Mouse (Mus musculus) intestine, embryonic 14.5 days (tissue): ENCODE results near the gene Arl4a. TPM values are rescaled to one million over a fixed set of nuclear protein-coding genes. Genes with fewer than 3 reads are reported as not detected.

ENCODE experiments used
- ATAC-seq: fragments of 200-750 bp; cut with Nextera tagmentation; replicated peaks from 2 replicates; pipeline ENCODE4 v1.8.0; 2017; ENCODE audit warnings: low read depth, moderate number of reproducible peaks, moderate TSS enrichment, moderate library complexity; ENCODE audit not compliant: low FRiP score, low TSS enrichment
- DNase-seq: peaks from one replicate; pipeline ENCODE4 v3.0.0-alpha.2; 2018; ENCODE audit warnings: low spot score
- H3K27ac ChIP-seq: fragments of 300-500 bp; sonication (generic); 2 replicates; pipeline ENCODE4 v1.5.1; 2014; ENCODE audit warnings: low read depth, mild to moderate bottlenecking, control low read depth
- H3K27me3 ChIP-seq: fragments of 300-500 bp; sonication (generic); replicated peaks from 2 replicates; pipeline ENCODE4 v1.6.1; 2014; ENCODE audit warnings: low read length, control low read depth; ENCODE audit not compliant: control insufficient read depth, insufficient read depth
- H3K36me3 ChIP-seq: fragments of 300-500 bp; sonication (generic); 2 replicates; pipeline ENCODE4 v1.6.1; 2014; ENCODE audit warnings: low read length, control low read depth; ENCODE audit not compliant: control insufficient read depth, insufficient read depth
- H3K4me1 ChIP-seq: fragments of 300-500 bp; sonication (generic); replicated peaks from 2 replicates; pipeline ENCODE4 v1.6.1; 2014; ENCODE audit warnings: low read length, control low read depth, mixed read lengths; ENCODE audit not compliant: control insufficient read depth, insufficient read depth
- H3K4me2 ChIP-seq: fragments of 300-500 bp; sonication (generic); 2 replicates; pipeline ENCODE4 v1.6.1; 2014; ENCODE audit warnings: low read length
- H3K4me3 ChIP-seq: fragments of 300-500 bp; sonication (generic); 2 replicates; pipeline ENCODE4 v1.5.1; 2014; ENCODE audit warnings: low read depth, low read length, control low read depth, mixed read lengths
- H3K9ac ChIP-seq: fragments of 300-500 bp; sonication (generic); 2 replicates; pipeline ENCODE4 v1.6.1; 2014; ENCODE audit warnings: mild to moderate bottlenecking, low read length
- H3K9me3 ChIP-seq: fragments of 300-500 bp; sonication (generic); 2 replicates; pipeline ENCODE4 v1.6.1; 2016; ENCODE audit warnings: low read length, control low read depth; ENCODE audit not compliant: control insufficient read depth
- WGBS: fragments of 180-500 bp; shearing (Covaris S2); extraction: QIAGEN DNeasy Blood & Tissue Kit; methylation state at CpG from one replicate; pipeline ENCODE4 v1.1.7; 2014; 5-methylcytosine and 5-hydroxymethylcytosine counted together
- polyA plus RNA-seq: library from polyadenylated mRNA; unstranded; fragments of >200 nt; fragmentation: Nextera tagmentation; extraction: Ambion mirVana; gene quantifications from 2 replicates; pipeline ENCODE4 v1.2.1, GENCODE M21; 2014

Gene Arl4a
- polyA plus RNA-seq, 1 experiment from 2014 or later = 57.7 TPM

GRCm38 (mm10) chr12:39979792-39980191 is 58.0 kb downstream of the Arl4a start:
- H3K27ac ChIP-seq = no peak overlapping the region
- WGBS = 87% methylated on average over 1 of the region's 1 CpGs
- peaks cover 4% of the 10 kb centered on the region; the same call in 1 of the 2 replicates for H3K4me1 ChIP-seq
- no peaks in the 10 kb centered on the region for H3K9me3 ChIP-seq
- H3K36me3 ChIP-seq = no peaks in the 10 kb centered on the region
- H3K4me3 ChIP-seq = no peak overlapping the region
- no peak overlapping the region for H3K4me2 ChIP-seq
- ATAC-seq = no peak
- H3K9ac ChIP-seq = no peak overlapping the region
- no peaks in the 10 kb centered on the region for H3K27me3 ChIP-seq
- DNase-seq = no peak

- 90% methylated on average over 5 of the region's 5 CpGs for WGBS
- peaks cover 4% of the 10 kb centered on the region; the same call in 1 of the 2 replicates for H3K4me1 ChIP-seq
- no peaks in the 10 kb centered on the region for H3K27me3 ChIP-seq
- ATAC-seq (no peak), DNase-seq (no peak)
- no peaks in the 10 kb centered on the region for H3K36me3 ChIP-seq
- no peak overlapping the region for H3K9ac ChIP-seq
- no peaks in the 10 kb centered on the region for H3K9me3 ChIP-seq
- no peak overlapping the region for H3K4me2 ChIP-seq
- no peak overlapping the region for H3K4me3 ChIP-seq
- no peak overlapping the region for H3K27ac ChIP-seq
These were observed 58.8 kb downstream of the Arl4a start for GRCm38 (mm10) chr12:39979066-39979465.

- no peak overlapping the region for H3K4me2 ChIP-seq
- peaks cover 4% of the 10 kb centered on the region; the same call in 1 of the 2 replicates for H3K4me1 ChIP-seq
- no peak for ATAC-seq
- no peaks in the 10 kb centered on the region for H3K36me3 ChIP-seq
- H3K9ac ChIP-seq = no peak overlapping the region
- no peaks in the 10 kb centered on the region for H3K27me3 ChIP-seq
- WGBS = 84% methylated on average over 8 of the region's 8 CpGs
- no peak for DNase-seq
- no peaks in the 10 kb centered on the region for H3K9me3 ChIP-seq
- H3K4me3 ChIP-seq = no peak overlapping the region
- no peak overlapping the region for H3K27ac ChIP-seq
These were observed 59.7 kb downstream of the Arl4a start for GRCm38 (mm10) chr12:39977996-39978590.

- DNase-seq = no peak
- Histone ChIP-seq H3K9me3 (no peaks in the 10 kb centered on the region), H3K4me2 (no peak overlapping the region), H3K4me3 (no peak overlapping the region), H3K36me3 (no peaks in the 10 kb centered on the region), H3K27ac (no peak overlapping the region), H3K4me1 (peaks cover 10% of the 10 kb centered on the region; the same call in 1 of the 2 replicates), H3K27me3 (no peaks in the 10 kb centered on the region), H3K9ac (no peak overlapping the region)
- no peak for ATAC-seq
- WGBS = 92% methylated on average over 2 of the region's 2 CpGs
These were observed 61.4 kb downstream of the Arl4a start for GRCm38 (mm10) chr12:39976426-39976825.

GRCm38 (mm10) chr12:39975829-39976340 is 61.9 kb downstream of the Arl4a start:
- ATAC-seq = peak; percentile 53; the same call in 1 of the 2 replicates

GRCm38 (mm10) chr12:39974977-39975583 is 62.7 kb downstream of the Arl4a start:
- peaks cover 10% of the 10 kb centered on the region; the same call in 1 of the 2 replicates for H3K4me1 ChIP-seq
- no peak overlapping the region for H3K27ac ChIP-seq
- 22% methylated on average over 4 of the region's 4 CpGs for WGBS
- H3K36me3 ChIP-seq = no peaks in the 10 kb centered on the region
- H3K4me3 ChIP-seq = no peak overlapping the region
- no peak for DNase-seq
- H3K27me3 ChIP-seq = no peaks in the 10 kb centered on the region
- peak; percentile 61; the same call in 1 of the 2 replicates for ATAC-seq
- H3K9ac ChIP-seq = no peak overlapping the region
- H3K4me2 ChIP-seq = no peak overlapping the region
- H3K9me3 ChIP-seq = no peaks in the 10 kb centered on the region

More at GRCm38 (mm10) chr12:39975829-39976340, 61.9 kb downstream of the Arl4a start:
- Histone ChIP-seq H3K9me3 (no peaks in the 10 kb centered on the region), H3K27me3 (no peaks in the 10 kb centered on the region), H3K27ac (no peak overlapping the region), H3K36me3 (no peaks in the 10 kb centered on the region), H3K4me3 (no peak overlapping the region), H3K4me1 (peaks cover 10% of the 10 kb centered on the region; the same call in 1 of the 2 replicates), H3K4me2 (no peak overlapping the region), H3K9ac (no peak overlapping the region)
- no peak for DNase-seq
- WGBS = 50% methylated on average over 9 of the region's 9 CpGs

- ATAC-seq = no peak
- Histone ChIP-seq H3K4me3 (no peak overlapping the region), H3K9ac (no peak overlapping the region), H3K9me3 (no peaks in the 10 kb centered on the region), H3K4me2 (no peak overlapping the region), H3K27ac (no peak overlapping the region), H3K27me3 (no peaks in the 10 kb centered on the region), H3K36me3 (no peaks in the 10 kb centered on the region), H3K4me1 (peaks cover 10% of the 10 kb centered on the region; the same call in 1 of the 2 replicates)
- no peak for DNase-seq
- 70% methylated on average over 1 of the region's 1 CpGs for WGBS
These were observed 63.6 kb downstream of the Arl4a start for GRCm38 (mm10) chr12:39974273-39974672.

GRCm38 (mm10) chr12:39969500-39969899 is 68.3 kb downstream of the Arl4a start:
- H3K4me3 ChIP-seq = no peak overlapping the region
- H3K4me1 ChIP-seq = peaks cover 6% of the 10 kb centered on the region; the same call in 1 of the 2 replicates
- H3K4me2 ChIP-seq = no peak overlapping the region
- DNase-seq = no peak
- no peak overlapping the region for H3K27ac ChIP-seq
- no peaks in the 10 kb centered on the region for H3K9me3 ChIP-seq
- no peaks in the 10 kb centered on the region for H3K27me3 ChIP-seq
- ATAC-seq = no peak
- H3K9ac ChIP-seq = no peak overlapping the region
- no peaks in the 10 kb centered on the region for H3K36me3 ChIP-seq
